Mouse (Mus musculus) lung, postnatal 14 days (tissue): Measurements from ENCODE around the gene A430005L14Rik.
"Not testable (repeated sequence)": the region's sequence is repeated elsewhere in the genome, so short reads cannot be mapped to it uniquely, and the experiment has no call there.

Experiments used
- DNase-seq: peaks from one replicate; pipeline ENCODE4 v3.0.0; 2021

The A430005L14Rik gene

GRCm38 (mm10) chr4:153956569-153957405 is at the start of gene A430005L14Rik:
Gene A430005L14Rik, plus strand, starts transcription at chr4:153957237.
- DNase-seq, result peak; percentile 97

- DNase-seq, result peak; percentile 37
These were observed 49.5 kb upstream of the A430005L14Rik start for GRCm38 (mm10) chr4:153907573-153907972.

GRCm38 (mm10) chr4:153913635-153914034 is 43.4 kb upstream of the A430005L14Rik start:
- DNase-seq, result no peak

GRCm38 (mm10) chr4:153917773-153918500 is 39.1 kb upstream of the A430005L14Rik start:
- DNase-seq, result no peak

GRCm38 (mm10) chr4:153920517-153921233 is 36.4 kb upstream of the A430005L14Rik start:
- DNase-seq, result no peak

- DNase-seq, result not testable (repeated sequence)
These were observed 34.9 kb upstream of the A430005L14Rik start for GRCm38 (mm10) chr4:153922090-153922489.

- no peak for DNase-seq
These were observed 28.2 kb upstream of the A430005L14Rik start for GRCm38 (mm10) chr4:153928772-153929299.

GRCm38 (mm10) chr4:153929425-153929824 is 27.6 kb upstream of the A430005L14Rik start:
- DNase-seq, result no peak

- no peak for DNase-seq
These were observed 27.1 kb upstream of the A430005L14Rik start for GRCm38 (mm10) chr4:153929921-153930320.

- DNase-seq, result peak; percentile 20
These were observed 13.8 kb upstream of the A430005L14Rik start for GRCm38 (mm10) chr4:153943243-153943642.

GRCm38 (mm10) chr4:153944261-153944660 is 12.8 kb upstream of the A430005L14Rik start:
- DNase-seq, result no peak

- DNase-seq, result no peak
These were observed 11.3 kb upstream of the A430005L14Rik start for GRCm38 (mm10) chr4:153945741-153946140.

- no peak for DNase-seq
These were observed 6.7 kb upstream of the A430005L14Rik start for GRCm38 (mm10) chr4:153950372-153950771.

GRCm38 (mm10) chr4:153951150-153951549 is 5.9 kb upstream of the A430005L14Rik start:
- no peak for DNase-seq

GRCm38 (mm10) chr4:153951692-153952091 is 5.3 kb upstream of the A430005L14Rik start:
- DNase-seq, result no peak

- no peak for DNase-seq
These were observed 1.4 kb upstream of the A430005L14Rik start for GRCm38 (mm10) chr4:153955651-153956050.

- peak; percentile 2 for DNase-seq
These were observed 610 bp downstream of the A430005L14Rik start for GRCm38 (mm10) chr4:153957444-153958250.

GRCm38 (mm10) chr4:153962631-153963030 is 5.6 kb downstream of the A430005L14Rik start:
- DNase-seq, result no peak

GRCm38 (mm10) chr4:153966651-153967050 is 9.6 kb downstream of the A430005L14Rik start:
- DNase-seq, result no peak

- no peak for DNase-seq
These were observed 10.5 kb downstream of the A430005L14Rik start for GRCm38 (mm10) chr4:153967556-153967955.

- DNase-seq, result no peak
These were observed 11.0 kb downstream of the A430005L14Rik start for GRCm38 (mm10) chr4:153968063-153968462.
